Mouse (Mus musculus) embryonic facial prominence, embryonic 13.5 days (tissue): ENCODE measurements around the gene Cdc42ep5. TPM values are rescaled to one million over a fixed set of nuclear protein-coding genes. Genes with fewer than 3 reads are reported as not detected.

Experiments
- ATAC-seq: fragments of 200-750 bp; cut with Nextera tagmentation; 2 replicates; pipeline ENCODE4 v1.8.0; 2017; ENCODE audit warnings: low read depth; ENCODE audit not compliant: insufficient number of reproducible peaks, insufficient read depth, low FRiP score, low TSS enrichment
- H3K27ac ChIP-seq: fragments of 300-500 bp; sonication (generic); 2 replicates; pipeline ENCODE4 v1.5.1; 2015; ENCODE audit warnings: moderate library complexity, mild to moderate bottlenecking, inconsistent platforms
- H3K27me3 ChIP-seq: fragments of 300-500 bp; sonication (generic); 2 replicates; pipeline ENCODE4 v1.6.1; 2015; ENCODE audit warnings: mild to moderate bottlenecking, inconsistent platforms
- H3K36me3 ChIP-seq: fragments of 300-500 bp; sonication (generic); 2 replicates; pipeline ENCODE4 v1.6.1; 2015; ENCODE audit warnings: mild to moderate bottlenecking, inconsistent platforms
- H3K4me1 ChIP-seq: fragments of 300-500 bp; sonication (generic); 2 replicates; pipeline ENCODE4 v1.6.1; 2015; ENCODE audit warnings: inconsistent platforms
- H3K4me2 ChIP-seq: fragments of 300-500 bp; sonication (generic); 2 replicates; pipeline ENCODE4 v1.6.1; 2015; ENCODE audit warnings: moderate library complexity, mild to moderate bottlenecking, inconsistent platforms
- H3K4me3 ChIP-seq: fragments of 300-500 bp; sonication (generic); 2 replicates; pipeline ENCODE4 v1.5.1; 2015; ENCODE audit warnings: mild to moderate bottlenecking, inconsistent platforms
- H3K9ac ChIP-seq: fragments of 300-500 bp; sonication (generic); 2 replicates; pipeline ENCODE4 v1.6.1; 2015; ENCODE audit warnings: mild to moderate bottlenecking, inconsistent platforms
- H3K9me3 ChIP-seq: fragments of 300-500 bp; sonication (generic); 2 replicates; pipeline ENCODE4 v1.6.1; 2016; ENCODE audit warnings: inconsistent platforms
- WGBS: fragments of 180-500 bp; shearing (Covaris S2); methylation state at CpG from one replicate; pipeline ENCODE4 v1.1.7; 2015; ENCODE audit warnings: mixed read lengths; 5-methylcytosine and 5-hydroxymethylcytosine counted together
- polyA plus RNA-seq: library from polyadenylated mRNA; unstranded; fragments of >200 nt; fragmentation: Nextera tagmentation; extraction: Ambion mirVana; gene quantifications from 2 replicates; pipeline ENCODE4 v1.2.1, GENCODE M21; 2015

Cdc42ep5 gene
- polyA plus RNA-seq, 1 experiment from 2014 or later = 71.0 TPM

DNA sequence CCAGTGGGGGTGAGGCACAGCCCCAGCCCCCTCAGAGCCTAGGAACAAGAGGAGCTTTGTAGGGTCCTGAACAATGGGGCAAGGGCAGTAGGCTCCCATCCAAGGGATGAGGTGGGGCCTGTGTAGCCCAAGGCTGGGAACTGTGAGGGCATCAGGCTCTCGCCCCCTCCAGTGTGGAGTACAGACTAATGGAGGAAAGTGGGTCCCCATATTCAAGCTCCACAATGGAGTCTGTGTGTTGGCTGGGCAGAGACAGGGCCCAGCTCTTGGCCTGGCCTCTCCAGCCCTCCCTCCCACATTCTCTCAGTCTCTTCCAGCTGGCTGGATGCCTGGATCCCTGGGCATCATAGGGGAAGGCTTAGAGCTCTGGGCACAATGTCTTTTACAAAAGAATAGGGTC is 40.9 kb downstream of the Cdc42ep5 start:
- H3K36me3 ChIP-seq = no peaks in the 10 kb centered on the region
- H3K4me1 ChIP-seq = peaks cover 30% of the 10 kb centered on the region
- no peak overlapping the region; the same call in 1 of the 2 replicates for H3K4me2 ChIP-seq
- ATAC-seq = peak; percentile 20; the same call in 1 of the 2 replicates
- no peaks in the 10 kb centered on the region for H3K9me3 ChIP-seq
- WGBS = 31% methylated on average over 1 of the region's 1 CpGs
- H3K27ac ChIP-seq = peak overlapping the region; percentile 55; the same call in 1 of the 2 replicates
- H3K27me3 ChIP-seq = peaks cover 30% of the 10 kb centered on the region
- no peak overlapping the region for H3K9ac ChIP-seq
- no peak overlapping the region for H3K4me3 ChIP-seq

- ATAC-seq = no peak
- Histone ChIP-seq H3K4me3 (no peak overlapping the region), H3K27ac (no peak overlapping the region), H3K4me2 (no peak overlapping the region), H3K9me3 (no peaks in the 10 kb centered on the region), H3K36me3 (no peaks in the 10 kb centered on the region), H3K27me3 (peaks cover 35% of the 10 kb centered on the region), H3K9ac (no peak overlapping the region), H3K4me1 (peaks cover 30% of the 10 kb centered on the region)
- 81% methylated on average over 10 of the region's 10 CpGs for WGBS
These were observed 41.9 kb downstream of the Cdc42ep5 start for GRCm38 (mm10) chr7:4122783-4123182.

GRCm38 (mm10) chr7:4122076-4122768 is 42.4 kb downstream of the Cdc42ep5 start:
- no peak for ATAC-seq
- H3K27ac ChIP-seq = no peak overlapping the region
- H3K27me3 ChIP-seq = peaks cover 35% of the 10 kb centered on the region
- no peaks in the 10 kb centered on the region for H3K9me3 ChIP-seq
- no peak overlapping the region for H3K4me2 ChIP-seq
- 46% methylated on average over 11 of the region's 11 CpGs for WGBS
- H3K36me3 ChIP-seq = no peaks in the 10 kb centered on the region
- H3K9ac ChIP-seq = no peak overlapping the region; the same call in 1 of the 2 replicates
- peaks cover 30% of the 10 kb centered on the region for H3K4me1 ChIP-seq
- H3K4me3 ChIP-seq = no peak overlapping the region

- H3K4me3 ChIP-seq = peak overlapping the region; percentile 49
- no peak overlapping the region; the same call in 1 of the 2 replicates for H3K27ac ChIP-seq
- peaks cover 30% of the 10 kb centered on the region for H3K4me1 ChIP-seq
- H3K9ac ChIP-seq = peak overlapping the region; percentile 68
- 14% methylated on average over 19 of the region's 19 CpGs for WGBS
- peaks cover 35% of the 10 kb centered on the region for H3K27me3 ChIP-seq
- peak overlapping the region; percentile 78 for H3K4me2 ChIP-seq
- ATAC-seq = no peak
- H3K36me3 ChIP-seq = no peaks in the 10 kb centered on the region
- H3K9me3 ChIP-seq = no peaks in the 10 kb centered on the region
These were observed 44.4 kb downstream of the Cdc42ep5 start for GRCm38 (mm10) chr7:4119976-4120921.

- under 1% methylated on average over 37 of the region's 37 CpGs for WGBS
- Histone ChIP-seq H3K36me3 (no peaks in the 10 kb centered on the region), H3K4me3 (peak within 1 kb of the TSS; percentile 49), H3K27ac (no peak within 1 kb of the TSS), H3K9me3 (no peaks in the 10 kb centered on the region), H3K4me2 (peak within 1 kb of the TSS; percentile 78), H3K27me3 (peaks cover 35% of the 10 kb centered on the region), H3K9ac (peak within 1 kb of the TSS; percentile 68), H3K4me1 (peaks cover 25% of the 10 kb centered on the region)
- ATAC-seq = no peak
These were observed 45.2 kb downstream of the Cdc42ep5 start, which contains the start of gene Ttyh1 for GRCm38 (mm10) chr7:4119344-4119902. Gene Ttyh1 (plus strand): TSS chr7:4119408.

- WGBS = 54% methylated on average over 8 of the region's 8 CpGs
- Histone ChIP-seq H3K4me2 (no peak overlapping the region), H3K9me3 (no peaks in the 10 kb centered on the region), H3K4me3 (no peak overlapping the region), H3K9ac (no peak overlapping the region), H3K4me1 (peaks cover 16% of the 10 kb centered on the region), H3K27ac (no peak overlapping the region), H3K36me3 (no peaks in the 10 kb centered on the region), H3K27me3 (peaks cover 35% of the 10 kb centered on the region)
- ATAC-seq = no peak
These were observed 47.4 kb downstream of the Cdc42ep5 start for GRCm38 (mm10) chr7:4117050-4117814.

- Histone ChIP-seq H3K27me3 (no peaks in the 10 kb centered on the region), H3K9ac (no peak overlapping the region), H3K36me3 (no peaks in the 10 kb centered on the region), H3K4me2 (no peak overlapping the region), H3K4me3 (no peak overlapping the region), H3K27ac (no peak overlapping the region), H3K4me1 (no peaks in the 10 kb centered on the region), H3K9me3 (no peaks in the 10 kb centered on the region)
- ATAC-seq = no peak
- 58% methylated on average over 3 of the region's 3 CpGs for WGBS
These were observed 52.9 kb downstream of the Cdc42ep5 start for GRCm38 (mm10) chr7:4111766-4112165.

GRCm38 (mm10) chr7:4103411-4103810 is 61.2 kb downstream of the Cdc42ep5 start:
- 22% methylated on average over 4 of the region's 4 CpGs for WGBS
- Histone ChIP-seq H3K4me2 (no peak overlapping the region), H3K36me3 (no peaks in the 10 kb centered on the region), H3K27ac (no peak overlapping the region), H3K27me3 (no peaks in the 10 kb centered on the region), H3K9me3 (no peaks in the 10 kb centered on the region), H3K9ac (no peak overlapping the region), H3K4me1 (no peaks in the 10 kb centered on the region), H3K4me3 (no peak overlapping the region)
- ATAC-seq = no peak

Other genes with a start within 250 kb of the Cdc42ep5 start
- gene Lilra6, start 249.4 kb downstream of the Cdc42ep5 start, polyA plus RNA-seq = not detected in 2 replicates
- 0.33 and 0.77 TPM in 2 replicates for gene Lair1, start 101.7 kb downstream of the Cdc42ep5 start, polyA plus RNA-seq
- 3.7 and 5.9 TPM in 2 replicates for gene Ttyh1, start 45.5 kb downstream of the Cdc42ep5 start, polyA plus RNA-seq
- gene Leng8, start 27.8 kb downstream of the Cdc42ep5 start, polyA plus RNA-seq = 66.7 and 67.8 TPM in 2 replicates
- gene Leng9, start 14.5 kb downstream of the Cdc42ep5 start, polyA plus RNA-seq = 4.6 and 5.4 TPM in 2 replicates
- not detected in 2 replicates for gene Lilra5, start 72.9 kb upstream of the Cdc42ep5 start, polyA plus RNA-seq
- not detected in 2 replicates for gene Ncr1, start 172.9 kb upstream of the Cdc42ep5 start, polyA plus RNA-seq
- gene Gp6, start 232.9 kb upstream of the Cdc42ep5 start, polyA plus RNA-seq = 0.10 and 0.11 TPM in 2 replicates